Mouse (Mus musculus) limb, embryonic 14.5 days (tissue): ENCODE measurements around the gene Khdrbs2. TPM values are rescaled to one million over a fixed set of nuclear protein-coding genes. Genes with fewer than 3 reads are reported as not detected.

Experiments
- ATAC-seq: fragments of 200-750 bp; cut with Nextera tagmentation; 2 replicates; pipeline ENCODE4 v1.8.0; 2017; ENCODE audit warnings: low read depth, moderate number of reproducible peaks, moderate TSS enrichment; ENCODE audit not compliant: low FRiP score
- DNase-seq: peaks from one replicate; pipeline ENCODE4 v3.0.0-alpha.2; 2015; ENCODE audit warnings: low spot score
- H3K27ac ChIP-seq: fragments of 300-500 bp; sonication (generic); replicated peaks from 2 replicates; pipeline ENCODE4 v1.5.1; 2014; ENCODE audit warnings: low read depth, mild to moderate bottlenecking, low read length, moderate library complexity, mixed read lengths
- H3K27me3 ChIP-seq: fragments of 300-500 bp; sonication (generic); 2 replicates; pipeline ENCODE4 v1.6.1; 2014; ENCODE audit warnings: low read length, mixed read lengths; ENCODE audit not compliant: control insufficient read depth, insufficient read depth
- H3K36me3 ChIP-seq: fragments of 300-500 bp; sonication (generic); 2 replicates; pipeline ENCODE4 v1.6.1; 2014; ENCODE audit warnings: mild to moderate bottlenecking, low read length, moderate library complexity, mixed read lengths; ENCODE audit not compliant: control insufficient read depth, insufficient read depth
- H3K4me1 ChIP-seq: fragments of 300-500 bp; sonication (generic); 2 replicates; pipeline ENCODE4 v1.6.1; 2014; ENCODE audit warnings: antibody characterized with exemption, low read length, mixed read lengths; ENCODE audit not compliant: control insufficient read depth, insufficient read depth
- H3K4me2 ChIP-seq: fragments of 300-500 bp; sonication (generic); replicated peaks from 2 replicates; pipeline ENCODE4 v1.6.1; 2014; ENCODE audit warnings: low read depth, mild to moderate bottlenecking, low read length, moderate library complexity; ENCODE audit not compliant: severe bottlenecking
- H3K4me3 ChIP-seq: fragments of 300-500 bp; sonication (generic); replicated peaks from 2 replicates; pipeline ENCODE4 v1.5.1; 2014; ENCODE audit warnings: low read length
- H3K9ac ChIP-seq: fragments of 300-500 bp; sonication (generic); 2 replicates; pipeline ENCODE4 v1.6.1; 2014; ENCODE audit warnings: mild to moderate bottlenecking, low read depth, low read length, moderate library complexity; ENCODE audit not compliant: severe bottlenecking
- H3K9me3 ChIP-seq: fragments of 300-500 bp; sonication (generic); 2 replicates; pipeline ENCODE4 v1.6.1; 2016; ENCODE audit warnings: low read length; ENCODE audit not compliant: control insufficient read depth
- POLR2A ChIP-seq: fragments of 200-500 bp; IDR thresholded peaks from 2 replicates; pipeline ENCODE4 v1.8.0; 2012; ENCODE audit warnings: inconsistent platforms, mild to moderate bottlenecking, moderate library complexity, borderline replicate concordance; ENCODE audit not compliant: insufficient read depth, insufficient read length; ENCODE audit errors: extremely low read depth
- WGBS: fragments of 180-500 bp; shearing (Covaris S2); extraction: QIAGEN DNeasy Blood & Tissue Kit; methylation state at CpG from one replicate; pipeline ENCODE4 v1.1.7; 2014; 5-methylcytosine and 5-hydroxymethylcytosine counted together
- polyA plus RNA-seq, 2 experiments: library from polyadenylated mRNA; depleted of rRNA in 1 of 2; stranded (reverse) in 1 of 2; unstranded in 1 of 2; fragments of >200 nt; fragmentation: Nextera tagmentation in 1 of 2; extraction: Ambion mirVana in 1 of 2; gene quantifications; 2 replicates each; pipeline versions ENCODE4 v1.2.1 to v1.2.3; 2012 to 2014

The Khdrbs2 gene
- polyA plus RNA-seq, 2 experiments = 2.0 to 3.2 TPM

DNA sequence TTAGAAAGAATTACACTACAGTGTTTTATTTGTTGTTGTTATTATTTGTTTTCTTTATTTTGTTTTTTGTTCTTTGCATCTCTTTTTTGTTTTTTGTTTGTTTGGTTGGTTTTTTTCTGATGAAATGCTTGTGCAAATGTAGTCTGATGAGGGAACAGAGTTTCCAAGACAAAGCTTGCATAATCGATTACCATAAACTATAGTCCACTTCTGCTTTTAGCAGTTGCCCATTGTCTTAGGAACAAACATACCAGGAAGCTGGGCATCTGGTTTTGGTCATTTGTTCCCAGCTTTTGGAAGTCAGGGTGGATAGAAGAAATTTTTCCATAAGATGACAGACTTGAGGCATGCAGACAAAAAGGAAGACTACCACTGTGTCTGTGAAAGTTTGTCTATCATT, 77.8 kb downstream of the Khdrbs2 start:
- H3K36me3 ChIP-seq = no peaks in the 10 kb centered on the region
- H3K4me1 ChIP-seq = no peaks in the 10 kb centered on the region
- H3K9ac ChIP-seq = no peak overlapping the region
- H3K9me3 ChIP-seq = no peaks in the 10 kb centered on the region
- H3K4me2 ChIP-seq = no peak overlapping the region
- no peak for TF ChIP-seq POLR2A
- H3K27ac ChIP-seq = no peak overlapping the region
- WGBS = 90% methylated on average over 1 of the region's 1 CpGs
- ATAC-seq (no peak), DNase-seq (no peak)
- no peaks in the 10 kb centered on the region for H3K27me3 ChIP-seq
- H3K4me3 ChIP-seq = no peak overlapping the region

DNA sequence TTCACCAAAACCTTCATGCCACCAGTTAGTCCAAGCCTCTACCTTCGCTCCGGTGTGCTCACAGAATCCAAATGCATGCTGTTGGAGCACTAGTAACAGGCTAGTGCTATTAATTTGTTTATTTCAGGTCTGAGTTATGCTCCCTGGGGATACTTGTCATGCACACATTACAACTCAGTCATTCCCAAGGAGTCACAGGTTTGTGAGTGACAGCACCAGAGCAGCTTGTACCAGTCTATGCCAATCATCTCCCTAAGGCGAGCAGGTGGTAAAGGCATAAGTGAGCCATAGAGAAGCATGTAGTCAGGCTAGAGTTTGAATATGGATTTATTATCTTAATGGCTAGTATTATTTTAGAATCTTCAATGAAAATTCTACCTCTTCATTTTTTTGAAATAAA, 86.4 kb downstream of the Khdrbs2 start:
- ATAC-seq = no peak
- H3K36me3 ChIP-seq = no peaks in the 10 kb centered on the region
- WGBS = 92% methylated on average over 3 of the region's 3 CpGs
- H3K27me3 ChIP-seq = no peaks in the 10 kb centered on the region
- DNase-seq = no peak
- H3K9me3 ChIP-seq = no peaks in the 10 kb centered on the region
- no peak overlapping the region for H3K4me2 ChIP-seq
- no peak overlapping the region for H3K9ac ChIP-seq
- no peak overlapping the region for H3K4me3 ChIP-seq
- no peak overlapping the region for H3K27ac ChIP-seq
- no peak for TF ChIP-seq POLR2A
- H3K4me1 ChIP-seq = no peaks in the 10 kb centered on the region

DNA sequence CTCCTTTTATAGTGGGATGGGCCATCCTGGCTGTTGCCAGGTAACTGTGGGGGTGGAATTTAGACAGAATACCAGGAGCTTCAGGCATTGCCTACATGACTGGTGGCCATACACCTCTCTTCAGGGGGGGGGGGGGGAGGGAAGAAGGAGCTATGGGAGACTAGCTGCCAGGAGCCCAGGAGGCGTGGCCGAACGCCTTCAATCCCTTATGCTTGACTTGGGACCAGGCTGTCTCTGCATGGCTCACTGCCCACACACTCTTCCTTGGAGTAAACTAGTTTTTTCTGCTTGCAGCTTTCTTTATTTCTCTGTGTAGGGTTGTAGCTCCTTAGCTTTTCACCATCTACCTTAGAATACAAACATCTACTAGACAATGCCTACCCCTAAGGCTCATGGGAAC, 98.0 kb downstream of the Khdrbs2 start:
- no peak for ATAC-seq
- Histone ChIP-seq H3K36me3 (no peaks in the 10 kb centered on the region), H3K9ac (no peak overlapping the region), H3K4me3 (no peak overlapping the region), H3K4me2 (no peak overlapping the region), H3K4me1 (no peaks in the 10 kb centered on the region), H3K27me3 (no peaks in the 10 kb centered on the region), H3K27ac (no peak overlapping the region), H3K9me3 (no peaks in the 10 kb centered on the region)
- WGBS = 92% methylated on average over 2 of the region's 3 CpGs
- TF ChIP-seq POLR2A = no peak
- no peak for DNase-seq

DNA sequence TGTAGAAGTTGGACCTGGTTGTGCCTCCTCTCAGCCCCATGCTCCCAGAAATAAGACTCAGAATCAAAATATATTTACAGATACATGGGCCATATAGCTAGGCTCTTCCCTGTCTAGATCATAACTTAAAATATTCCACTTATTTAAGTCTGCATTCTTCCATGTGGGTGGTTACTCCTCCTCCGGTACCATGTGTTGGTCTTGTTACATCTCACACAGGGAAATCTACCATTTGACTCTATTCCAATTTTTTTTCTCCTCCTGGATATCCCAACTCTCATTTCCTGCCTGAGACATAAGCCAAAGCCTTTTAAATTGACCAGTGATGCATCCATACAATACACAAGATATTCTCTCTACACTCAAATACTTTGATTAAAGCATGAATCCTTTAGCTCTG, 122.2 kb downstream of the Khdrbs2 start:
- H3K9me3 ChIP-seq = no peaks in the 10 kb centered on the region
- DNase-seq (no peak), ATAC-seq (no peak)
- no peaks in the 10 kb centered on the region for H3K36me3 ChIP-seq
- H3K9ac ChIP-seq = no peak overlapping the region
- H3K27me3 ChIP-seq = no peaks in the 10 kb centered on the region
- no peak for TF ChIP-seq POLR2A
- no peak overlapping the region for H3K4me2 ChIP-seq
- no peak overlapping the region for H3K4me3 ChIP-seq
- 83% methylated on average over 1 of the region's 1 CpGs for WGBS
- H3K27ac ChIP-seq = no peak overlapping the region
- H3K4me1 ChIP-seq = no peaks in the 10 kb centered on the region

DNA sequence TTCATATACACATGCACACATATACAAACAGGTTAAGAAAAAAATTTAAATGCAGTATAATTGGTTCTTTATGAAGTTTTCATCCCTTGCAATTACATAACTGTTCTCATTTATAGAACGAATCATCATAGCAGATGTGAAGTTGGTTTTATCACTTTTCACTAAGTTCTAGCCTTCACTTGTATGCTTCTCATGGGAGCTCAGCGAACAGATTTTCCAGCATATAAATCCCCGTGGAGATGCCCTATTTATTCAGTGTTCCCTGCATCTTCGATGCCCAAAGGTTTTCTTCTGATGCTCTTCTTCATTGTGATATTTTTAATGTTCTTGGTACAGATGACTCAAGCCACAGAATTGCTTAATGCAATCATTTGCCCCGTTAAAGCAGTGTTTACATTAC, 128.9 kb downstream of the Khdrbs2 start:
- ATAC-seq (no peak), DNase-seq (no peak)
- no peak overlapping the region for H3K4me3 ChIP-seq
- no peak for TF ChIP-seq POLR2A
- no peak overlapping the region for H3K27ac ChIP-seq
- no peaks in the 10 kb centered on the region for H3K9me3 ChIP-seq
- no peak overlapping the region for H3K9ac ChIP-seq
- no peaks in the 10 kb centered on the region for H3K27me3 ChIP-seq
- H3K4me1 ChIP-seq = no peaks in the 10 kb centered on the region
- H3K4me2 ChIP-seq = no peak overlapping the region
- 74% methylated on average over 5 of the region's 5 CpGs for WGBS
- H3K36me3 ChIP-seq = no peaks in the 10 kb centered on the region

DNA sequence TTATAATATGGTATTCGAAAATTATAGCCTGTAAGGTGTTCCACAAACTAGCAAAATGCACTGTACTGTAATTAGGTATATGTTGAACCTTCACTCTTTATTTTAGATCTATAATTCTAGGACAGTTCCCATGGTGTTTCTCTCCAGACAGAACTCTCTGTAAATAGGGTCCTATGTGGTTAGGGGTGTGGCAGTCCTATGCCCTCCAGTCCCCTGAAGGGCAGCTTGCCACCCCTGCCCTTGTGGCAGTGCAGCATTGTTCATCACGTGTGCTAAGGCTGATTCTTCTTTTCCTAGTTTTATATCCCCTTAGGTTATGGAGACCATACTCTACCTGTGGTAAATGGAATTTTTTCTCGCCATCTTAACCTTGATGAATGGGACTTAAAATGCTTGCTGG, 136.6 kb downstream of the Khdrbs2 start:
- Histone ChIP-seq H3K9me3 (no peaks in the 10 kb centered on the region), H3K27me3 (no peaks in the 10 kb centered on the region), H3K4me2 (no peak overlapping the region), H3K9ac (no peak overlapping the region), H3K27ac (no peak overlapping the region), H3K4me3 (no peak overlapping the region), H3K36me3 (no peaks in the 10 kb centered on the region), H3K4me1 (no peaks in the 10 kb centered on the region)
- no peak for TF ChIP-seq POLR2A
- ATAC-seq (no peak), DNase-seq (no peak)
- WGBS = 68% methylated on average over 3 of the region's 3 CpGs
